Mouse (Mus musculus) neural tube, embryonic 12.5 days (tissue): ENCODE measurements around the gene Etv6. TPM values are rescaled to one million over a fixed set of nuclear protein-coding genes. Genes with fewer than 3 reads are reported as not detected.

Experiments
- ATAC-seq: fragments of 200-750 bp; cut with Nextera tagmentation; 2 replicates; pipeline ENCODE4 v1.8.0; 2017; ENCODE audit warnings: low read depth, mild to moderate bottlenecking, moderate TSS enrichment, moderate library complexity; ENCODE audit not compliant: low FRiP score
- H3K27ac ChIP-seq: fragments of 300-500 bp; sonication (generic); 2 replicates; pipeline ENCODE4 v1.5.1; 2016
- H3K27me3 ChIP-seq: fragments of 300-500 bp; sonication (generic); replicated peaks from 2 replicates; pipeline ENCODE4 v1.6.1; 2016; ENCODE audit warnings: mild to moderate bottlenecking
- H3K36me3 ChIP-seq: fragments of 300-500 bp; sonication (generic); 2 replicates; pipeline ENCODE4 v1.6.1; 2016; ENCODE audit warnings: mild to moderate bottlenecking
- H3K4me1 ChIP-seq: fragments of 300-500 bp; sonication (generic); 2 replicates; pipeline ENCODE4 v1.6.1; 2016
- H3K4me2 ChIP-seq: fragments of 300-500 bp; sonication (generic); replicated peaks from 2 replicates; pipeline ENCODE4 v1.6.1; 2016; ENCODE audit warnings: mild to moderate bottlenecking
- H3K4me3 ChIP-seq: fragments of 300-500 bp; sonication (generic); 2 replicates; pipeline ENCODE4 v1.5.1; 2016
- H3K9ac ChIP-seq: fragments of 300-500 bp; sonication (generic); 2 replicates; pipeline ENCODE4 v1.6.1; 2016; ENCODE audit warnings: mild to moderate bottlenecking
- H3K9me3 ChIP-seq: fragments of 300-500 bp; sonication (generic); 2 replicates; pipeline ENCODE4 v1.6.1; 2016; ENCODE audit warnings: mild to moderate bottlenecking
- WGBS: fragments of 180-500 bp; shearing (Covaris S2); methylation state at CpG from one replicate; pipeline ENCODE4 v1.1.7; 2016; 5-methylcytosine and 5-hydroxymethylcytosine counted together
- polyA plus RNA-seq: library from polyadenylated mRNA; unstranded; fragments of >200 nt; fragmentation: Nextera tagmentation; extraction: Ambion mirVana; gene quantifications from 2 replicates; pipeline ENCODE4 v1.2.1, GENCODE M21; 2016

The Etv6 gene
- polyA plus RNA-seq, 1 experiment from 2014 or later = 10.9 TPM

DNA sequence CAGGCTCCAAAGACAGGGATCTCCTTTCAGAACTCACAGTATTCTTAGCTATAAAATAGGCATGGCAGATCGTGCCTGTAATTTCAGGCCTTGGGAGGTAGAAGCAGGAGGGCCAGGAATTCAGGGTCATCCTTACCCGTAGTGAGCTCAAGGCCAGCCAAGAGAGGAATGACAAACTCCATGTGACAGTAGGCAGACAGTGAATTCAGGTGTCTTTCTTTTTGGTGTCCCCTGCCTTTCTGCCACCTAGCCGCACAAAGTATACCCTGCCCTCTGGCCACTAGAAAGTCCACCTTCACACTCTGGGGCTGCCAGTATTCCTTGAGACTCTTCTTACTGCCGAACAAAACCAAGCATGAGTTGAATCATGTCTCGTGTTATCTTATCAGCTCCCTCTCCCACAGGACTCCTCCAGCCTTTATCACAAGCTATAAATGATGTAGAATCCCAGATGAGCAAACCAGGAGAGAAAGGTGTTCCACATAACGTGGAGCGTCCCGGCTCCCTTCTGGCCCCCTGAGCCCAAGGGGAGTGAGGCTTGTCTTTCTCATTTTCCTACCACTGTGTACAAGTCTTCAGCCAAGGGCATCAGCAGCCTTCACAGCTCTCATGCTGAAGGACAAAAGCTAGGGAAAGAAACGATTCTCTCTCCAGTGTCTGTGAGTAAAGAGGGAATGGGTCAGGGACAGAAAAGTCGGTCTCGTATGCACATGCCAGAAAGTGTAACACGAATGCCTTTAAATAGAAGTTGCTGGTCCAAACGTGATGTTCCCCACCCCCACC is 175.4 kb downstream of the Etv6 start:
- Histone ChIP-seq H3K27me3 (no peaks in the 10 kb centered on the region), H3K4me2 (no peak overlapping the region), H3K4me1 (peaks cover 29% of the 10 kb centered on the region), H3K4me3 (no peak overlapping the region), H3K9me3 (no peaks in the 10 kb centered on the region), H3K27ac (no peak overlapping the region), H3K36me3 (no peaks in the 10 kb centered on the region), H3K9ac (no peak overlapping the region)
- ATAC-seq = no peak
- WGBS = 83% methylated on average over 13 of the region's 13 CpGs

DNA sequence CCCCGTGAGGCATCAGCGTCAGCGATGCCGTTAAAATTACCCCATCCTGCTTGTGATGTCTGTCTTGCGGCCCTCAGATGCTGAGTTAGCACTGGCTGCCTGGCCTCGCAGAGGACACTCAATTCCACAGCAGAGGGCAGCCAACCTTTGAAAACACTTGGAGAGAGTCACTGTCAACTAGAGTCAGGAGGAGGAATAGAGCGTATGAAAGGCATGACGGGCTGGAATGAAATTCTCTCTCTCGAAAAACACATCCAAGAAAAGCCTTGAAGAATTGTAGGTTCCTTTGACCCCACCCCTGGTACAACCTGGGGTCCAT is 175.9 kb downstream of the Etv6 start:
- no peaks in the 10 kb centered on the region for H3K27me3 ChIP-seq
- no peak overlapping the region for H3K4me2 ChIP-seq
- ATAC-seq = no peak
- no peaks in the 10 kb centered on the region for H3K36me3 ChIP-seq
- H3K9ac ChIP-seq = no peak overlapping the region
- WGBS = 83% methylated on average over 9 of the region's 9 CpGs
- H3K9me3 ChIP-seq = no peaks in the 10 kb centered on the region
- H3K4me1 ChIP-seq = peaks cover 26% of the 10 kb centered on the region
- H3K4me3 ChIP-seq = no peak overlapping the region
- H3K27ac ChIP-seq = no peak overlapping the region

DNA sequence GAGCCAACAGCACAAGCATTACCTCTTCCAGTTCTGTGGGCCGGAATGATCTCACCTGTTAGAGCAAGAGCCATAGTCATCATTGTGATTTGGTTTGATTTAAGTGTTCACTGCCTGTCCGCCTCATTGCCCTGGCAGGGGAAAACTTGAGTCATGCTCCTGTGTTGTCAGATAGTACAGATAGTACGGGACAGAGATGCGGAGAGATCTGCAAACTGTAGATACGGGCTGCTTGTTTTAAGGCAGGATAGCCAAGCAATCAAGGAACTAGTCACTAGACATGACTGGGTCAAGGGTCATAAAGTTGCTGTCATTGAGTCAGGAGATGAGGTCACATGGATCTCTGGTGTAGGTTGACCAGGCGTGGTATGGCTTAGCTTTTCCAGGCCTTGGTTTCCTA is 182.2 kb downstream of the Etv6 start:
- no peak overlapping the region for H3K4me2 ChIP-seq
- H3K27ac ChIP-seq = no peak overlapping the region
- no peaks in the 10 kb centered on the region for H3K9me3 ChIP-seq
- H3K4me3 ChIP-seq = no peak overlapping the region
- WGBS = 96% methylated on average over 6 of the region's 6 CpGs
- ATAC-seq = no peak
- H3K9ac ChIP-seq = no peak overlapping the region
- H3K4me1 ChIP-seq = peaks cover 18% of the 10 kb centered on the region; the same call in 1 of the 2 replicates
- H3K36me3 ChIP-seq = no peaks in the 10 kb centered on the region
- no peaks in the 10 kb centered on the region for H3K27me3 ChIP-seq

DNA sequence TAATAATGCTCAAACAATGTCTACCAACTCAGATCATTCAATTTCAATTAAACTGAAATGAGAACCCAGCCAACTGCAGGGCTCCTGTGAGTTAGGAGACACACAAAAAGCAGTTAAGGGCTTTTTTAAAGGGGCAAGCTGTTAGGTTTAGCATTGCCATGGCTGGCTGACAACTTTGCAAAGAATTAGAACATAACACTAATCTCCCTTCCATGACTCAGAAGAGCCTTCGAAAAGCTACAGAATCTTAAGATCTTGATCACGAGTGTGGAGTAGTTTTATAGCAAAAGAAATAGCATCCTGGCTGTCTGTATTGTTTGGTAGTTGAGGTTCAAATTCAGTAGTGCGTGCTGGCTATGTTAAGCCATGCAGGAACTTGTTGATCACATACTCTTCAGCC is 182.9 kb downstream of the Etv6 start:
- Histone ChIP-seq H3K4me3 (no peak overlapping the region), H3K4me2 (no peak overlapping the region)
- WGBS = 95% methylated on average over 3 of the region's 3 CpGs

DNA sequence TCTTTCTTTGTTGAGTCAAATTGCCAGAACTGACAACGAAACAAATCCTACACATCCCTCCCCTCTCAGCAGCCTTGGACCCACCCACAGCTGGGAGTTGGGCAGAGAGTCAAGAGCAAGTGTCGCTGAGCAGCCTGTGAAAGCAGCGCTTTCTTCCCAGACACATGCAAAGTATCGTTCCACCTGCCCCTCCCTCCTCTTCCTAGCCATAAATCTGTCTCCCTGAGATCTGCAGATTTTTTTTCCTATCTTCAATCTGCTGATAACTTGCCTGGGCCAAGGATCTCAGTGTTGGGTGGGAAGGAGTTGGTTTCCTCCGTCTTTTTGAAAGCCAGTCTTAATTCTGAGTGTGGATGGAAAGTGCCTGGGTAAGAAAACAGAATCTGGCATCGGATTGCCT is 183.9 kb downstream of the Etv6 start:
- ATAC-seq = no peak
- 45% methylated on average over 6 of the region's 6 CpGs for WGBS

More for the DNA sequence above, 182.9 kb downstream of the Etv6 start:
- H3K9me3 ChIP-seq = no peaks in the 10 kb centered on the region
- ATAC-seq = no peak
- H3K36me3 ChIP-seq = no peaks in the 10 kb centered on the region
- no peaks in the 10 kb centered on the region for H3K27me3 ChIP-seq
- peaks cover 18% of the 10 kb centered on the region; the same call in 1 of the 2 replicates for H3K4me1 ChIP-seq
- H3K27ac ChIP-seq = no peak overlapping the region
- no peak overlapping the region for H3K9ac ChIP-seq

GRCm38 (mm10) chr6:134220209-134220777 is 184.8 kb downstream of the Etv6 start:
- no peaks in the 10 kb centered on the region for H3K27me3 ChIP-seq
- H3K4me2 ChIP-seq = no peak overlapping the region
- no peak for ATAC-seq
- no peak overlapping the region for H3K27ac ChIP-seq
- no peaks in the 10 kb centered on the region for H3K36me3 ChIP-seq
- H3K9me3 ChIP-seq = no peaks in the 10 kb centered on the region
- H3K9ac ChIP-seq = no peak overlapping the region
- H3K4me3 ChIP-seq = no peak overlapping the region
- WGBS = 79% methylated on average over 13 of the region's 13 CpGs
- peaks cover 18% of the 10 kb centered on the region; the same call in 1 of the 2 replicates for H3K4me1 ChIP-seq

More for the DNA sequence above, 183.9 kb downstream of the Etv6 start:
- Histone ChIP-seq H3K36me3 (no peaks in the 10 kb centered on the region), H3K9me3 (no peaks in the 10 kb centered on the region), H3K4me2 (no peak overlapping the region), H3K27ac (no peak overlapping the region), H3K9ac (no peak overlapping the region), H3K4me1 (peaks cover 18% of the 10 kb centered on the region; the same call in 1 of the 2 replicates), H3K4me3 (no peak overlapping the region), H3K27me3 (no peaks in the 10 kb centered on the region)

- ATAC-seq = no peak
- Histone ChIP-seq H3K27ac (no peak overlapping the region), H3K27me3 (no peaks in the 10 kb centered on the region), H3K9ac (no peak overlapping the region), H3K4me1 (peaks cover 18% of the 10 kb centered on the region; the same call in 1 of the 2 replicates), H3K4me2 (no peak overlapping the region), H3K4me3 (no peak overlapping the region), H3K9me3 (no peaks in the 10 kb centered on the region), H3K36me3 (no peaks in the 10 kb centered on the region)
- 52% methylated on average over 8 of the region's 8 CpGs for WGBS
Measured at GRCm38 (mm10) chr6:134222248-134222929, 186.9 kb downstream of the Etv6 start.

DNA sequence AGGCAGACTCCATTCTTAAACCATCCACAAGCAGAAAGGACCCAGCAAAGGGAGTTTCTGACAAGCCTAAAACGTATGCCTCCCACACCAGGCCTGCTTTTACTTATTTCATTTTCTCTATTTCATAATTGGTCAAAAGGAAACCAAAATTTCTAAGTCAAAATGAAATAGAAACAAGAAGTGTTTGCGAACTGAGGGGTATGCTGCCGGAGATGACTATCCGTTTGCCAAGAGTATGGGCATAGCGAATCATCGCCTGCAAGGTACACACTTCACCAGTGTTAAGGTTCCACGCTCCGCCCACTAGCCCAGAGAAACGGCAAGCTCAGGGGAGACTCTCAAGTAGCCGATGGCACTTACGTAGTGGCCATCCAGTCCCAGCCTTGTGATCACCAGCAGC is 190.1 kb downstream of the Etv6 start:
- WGBS = 94% methylated on average over 11 of the region's 11 CpGs
- Histone ChIP-seq H3K9me3 (no peaks in the 10 kb centered on the region), H3K4me1 (0 out of 2 replicates have a peak, but pooled peaks cover 6% of the 10 kb centered on the region), H3K9ac (no peak overlapping the region), H3K36me3 (peaks cover 5% of the 10 kb centered on the region; the same call in 1 of the 2 replicates), H3K4me2 (no peak overlapping the region), H3K27ac (no peak overlapping the region), H3K4me3 (no peak overlapping the region), H3K27me3 (no peaks in the 10 kb centered on the region)
- no peak for ATAC-seq

DNA sequence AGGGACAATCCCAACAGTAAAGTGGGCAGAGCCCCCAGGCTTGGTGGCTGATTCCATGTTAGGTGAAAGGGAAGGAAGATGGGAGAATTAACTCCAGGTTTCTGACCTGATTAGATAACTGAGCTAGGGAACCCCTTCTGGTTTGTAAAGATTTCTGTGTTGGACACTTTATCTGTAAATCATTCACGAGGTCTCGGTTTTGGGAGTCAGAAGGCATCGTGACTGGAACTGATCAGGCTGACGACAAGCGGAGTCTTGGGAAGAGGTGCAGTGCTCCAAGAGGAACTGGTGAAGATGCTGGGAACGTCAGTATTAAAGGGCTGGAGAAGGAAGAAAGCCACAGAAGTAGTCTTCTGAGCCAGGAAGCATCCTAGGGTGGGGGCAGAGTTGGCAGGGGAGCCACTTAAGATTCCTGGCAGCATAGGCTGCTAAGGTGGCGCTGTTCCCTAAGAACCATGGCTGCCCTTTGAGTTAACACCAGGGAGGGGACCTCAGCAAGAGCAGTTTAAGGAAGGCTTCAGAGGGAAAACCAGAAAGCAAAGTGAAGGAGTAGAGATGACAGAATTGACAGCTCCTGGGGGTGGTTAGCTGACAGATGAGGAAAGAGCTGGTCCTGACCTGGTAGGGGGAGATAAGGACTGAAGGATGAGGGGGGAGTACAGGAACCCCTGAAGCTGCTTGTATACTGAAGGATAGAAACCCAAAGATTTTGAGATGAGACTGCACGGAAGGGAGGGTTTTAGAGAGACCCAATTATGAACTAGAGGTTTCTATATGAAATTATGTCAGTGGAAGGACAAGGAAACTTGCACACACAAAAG is 191.1 kb downstream of the Etv6 start:
- WGBS = 89% methylated on average over 8 of the region's 8 CpGs

DNA sequence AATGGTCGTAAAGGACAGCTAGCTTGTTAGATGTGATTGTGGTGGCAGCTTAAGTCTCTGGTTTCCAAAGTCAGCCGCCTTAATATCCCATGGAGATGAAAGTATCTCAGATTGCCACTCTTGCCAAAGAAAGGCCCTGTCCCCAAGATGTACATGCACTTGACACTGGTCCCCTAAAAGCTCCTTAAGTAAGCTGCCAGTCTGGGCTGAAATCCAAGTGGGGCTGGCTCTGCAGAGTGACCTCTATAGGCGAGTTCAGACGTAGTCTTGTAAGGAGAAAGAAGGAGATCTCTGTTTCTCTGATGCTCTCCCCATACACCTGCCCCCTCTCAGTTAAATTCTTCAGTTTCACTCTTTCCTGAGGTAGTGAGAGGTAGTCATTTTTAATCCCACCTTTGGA is 200.8 kb downstream of the Etv6 start:
- H3K4me2 ChIP-seq = no peak overlapping the region
- peaks cover 9% of the 10 kb centered on the region; the same call in 1 of the 2 replicates for H3K9me3 ChIP-seq
- H3K4me1 ChIP-seq = peaks cover 2% of the 10 kb centered on the region; the same call in 1 of the 2 replicates
- no peak overlapping the region for H3K27ac ChIP-seq
- 80% methylated on average over 4 of the region's 4 CpGs for whole genome bisulfite sequencing
- peaks cover 16% of the 10 kb centered on the region; the same call in 1 of the 2 replicates for H3K36me3 ChIP-seq
- H3K9ac ChIP-seq = no peak overlapping the region
- ATAC-seq = no peak
- H3K4me3 ChIP-seq = no peak overlapping the region
- no peaks in the 10 kb centered on the region for H3K27me3 ChIP-seq

More for the DNA sequence above, 191.1 kb downstream of the Etv6 start:
- Histone ChIP-seq H3K27me3 (no peaks in the 10 kb centered on the region), H3K4me1 (peaks cover 14% of the 10 kb centered on the region), H3K27ac (no peak overlapping the region), H3K9me3 (no peaks in the 10 kb centered on the region), H3K4me2 (no peak overlapping the region), H3K4me3 (no peak overlapping the region), H3K9ac (no peak overlapping the region), H3K36me3 (peaks cover 5% of the 10 kb centered on the region; the same call in 1 of the 2 replicates)
- no peak for ATAC-seq

DNA sequence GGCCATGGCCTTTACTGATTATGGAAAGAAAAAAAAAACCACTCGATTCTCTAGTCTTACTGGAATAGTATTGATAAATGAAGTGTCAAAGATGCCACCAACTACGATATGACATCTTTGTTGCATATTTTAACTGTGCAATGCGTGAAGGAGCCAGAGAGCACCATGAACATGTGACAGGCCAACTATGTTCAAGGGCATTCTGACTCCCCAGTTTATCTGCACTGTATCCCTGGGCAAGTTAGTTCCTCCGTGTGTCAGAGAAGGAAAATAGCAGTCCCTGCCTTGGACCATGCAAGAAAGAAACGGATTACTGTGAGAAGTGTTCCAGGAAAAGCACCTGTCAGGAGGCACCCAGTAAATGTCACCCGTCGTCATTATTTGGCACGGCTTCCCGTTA is 203.0 kb downstream of the Etv6 start:
- H3K27me3 ChIP-seq = no peaks in the 10 kb centered on the region
- no peak overlapping the region for H3K27ac ChIP-seq
- no peak overlapping the region for H3K9ac ChIP-seq
- H3K4me2 ChIP-seq = no peak overlapping the region
- peaks cover 14% of the 10 kb centered on the region; the same call in 1 of the 2 replicates for H3K36me3 ChIP-seq
- H3K4me1 ChIP-seq = no peaks in the 10 kb centered on the region
- 90% methylated on average over 9 of the region's 9 CpGs for WGBS
- ATAC-seq = no peak
- no peak overlapping the region for H3K4me3 ChIP-seq
- peaks cover 9% of the 10 kb centered on the region; the same call in 1 of the 2 replicates for H3K9me3 ChIP-seq
